Mouse (Mus musculus) hematopoietic multipotent progenitor cell, adult 10-12 weeks (in vitro differentiated cells): ENCODE data around the gene Swap70. TPM values are rescaled to one million over a fixed set of nuclear protein-coding genes. Genes with fewer than 3 reads are reported as not detected.

Experiments used
- polyA plus RNA-seq: library from polyadenylated mRNA; stranded (reverse); fragments of >175 nt; gene quantifications from 2 replicates; pipeline ENCODE4 v1.2.3, GENCODE M21; 2012; ENCODE audit warnings: low replicate concordance

Gene Swap70
- polyA plus RNA-seq: 102 and 155 TPM in 2 replicates

GRCm38 (mm10) chr7:110221586-110222481 lies at the start of gene Swap70:
Gene Swap70 (plus strand): TSS chr7:110221711.

Other genes with a start within 250 kb of the Swap70 start
- 14.1 and 21.1 TPM in 2 replicates for gene Tmem41b, start 234.8 kb upstream of the Swap70 start, polyA plus RNA-seq
- 44.0 and 72.1 TPM in 2 replicates for gene Ipo7, start 203.4 kb upstream of the Swap70 start, polyA plus RNA-seq
- gene Zfp143, start 160.5 kb upstream of the Swap70 start, polyA plus RNA-seq: 1.7 and 2.4 TPM in 2 replicates
- gene Wee1, start 99.7 kb upstream of the Swap70 start, polyA plus RNA-seq: 4.1 and 9.4 TPM in 2 replicates